Mouse (Mus musculus): ENCODE results near the gene Arsa.

Gene Arsa

DNA sequence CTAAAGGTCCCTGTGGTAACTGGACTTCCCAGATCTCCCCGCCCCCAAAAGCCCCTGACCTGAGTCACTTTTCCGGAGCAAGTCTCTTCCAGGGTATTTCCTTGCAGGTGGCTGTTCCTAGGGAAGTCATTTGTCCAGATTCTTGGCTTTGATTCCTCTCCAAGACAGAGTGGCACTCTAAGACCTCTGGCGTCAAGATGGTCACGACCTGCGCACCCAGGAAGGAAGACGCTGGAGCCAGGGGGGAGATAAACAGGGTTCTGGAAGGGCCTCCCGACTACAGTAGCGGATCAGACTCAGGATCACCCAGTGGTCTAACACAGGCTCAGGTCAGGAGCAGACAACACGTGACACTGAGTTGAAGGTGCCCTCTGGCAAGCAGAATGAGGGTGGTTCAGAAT lies at the start of gene Arsa:
Arsa (minus strand) TSS at position 335 of the 401 bp plus-strand sequence.
- no peak for DNase-seq (ENCODE audit: extremely low spot score, low read depth, low spot score)

DNA sequence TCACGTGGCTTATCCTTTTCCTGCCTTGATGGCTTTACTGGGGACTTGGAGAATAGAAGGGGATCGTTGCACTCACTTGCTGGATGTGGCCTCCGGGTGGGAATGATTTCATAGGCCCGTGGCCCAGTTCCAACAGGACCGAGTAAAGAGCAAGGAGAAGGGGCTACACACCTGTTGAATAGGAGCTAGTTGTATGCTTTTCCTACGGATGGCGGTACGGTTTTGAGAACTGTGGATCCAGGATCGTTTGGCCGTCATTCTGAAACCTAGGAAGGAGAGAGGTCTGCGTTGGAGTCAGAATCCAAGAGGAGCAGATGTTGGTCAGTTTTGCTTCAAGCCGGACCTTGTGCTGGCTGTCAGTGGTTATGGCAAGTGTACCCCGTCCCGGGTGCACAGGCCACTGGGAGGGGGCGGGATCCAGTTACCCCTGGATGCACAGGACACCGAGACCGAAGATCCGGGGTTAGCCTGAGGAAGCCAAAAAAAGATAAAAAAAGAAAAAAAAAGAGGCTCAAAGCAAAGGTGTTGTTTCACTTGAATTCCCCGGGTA lies 49.6 kb upstream of the Arsa start:
- no peak for DNase-seq (ENCODE audit: extremely low spot score, low read depth, low spot score)

DNA sequence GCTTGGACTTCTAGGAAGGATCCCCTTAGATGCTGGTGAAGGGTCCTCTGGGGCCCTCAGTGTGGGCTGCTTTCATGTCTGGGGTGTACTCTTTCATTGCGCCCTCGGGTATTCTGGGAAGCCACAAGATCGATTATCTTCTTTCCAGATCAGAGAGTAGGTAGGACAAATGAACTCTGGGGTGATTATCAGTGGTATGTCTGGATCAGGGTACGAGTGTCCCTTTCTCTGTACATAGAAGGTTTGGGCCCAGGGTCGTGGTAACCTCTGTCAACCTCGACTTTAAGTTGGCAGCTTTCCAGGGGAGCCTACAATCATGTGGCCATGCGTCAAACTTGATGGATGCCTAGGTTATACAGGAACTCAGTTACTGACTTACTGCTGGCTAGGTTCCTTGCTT lies 48.7 kb upstream of the Arsa start:
- DNase-seq (ENCODE audit: extremely low spot score, low read depth, low spot score), result no peak

DNA sequence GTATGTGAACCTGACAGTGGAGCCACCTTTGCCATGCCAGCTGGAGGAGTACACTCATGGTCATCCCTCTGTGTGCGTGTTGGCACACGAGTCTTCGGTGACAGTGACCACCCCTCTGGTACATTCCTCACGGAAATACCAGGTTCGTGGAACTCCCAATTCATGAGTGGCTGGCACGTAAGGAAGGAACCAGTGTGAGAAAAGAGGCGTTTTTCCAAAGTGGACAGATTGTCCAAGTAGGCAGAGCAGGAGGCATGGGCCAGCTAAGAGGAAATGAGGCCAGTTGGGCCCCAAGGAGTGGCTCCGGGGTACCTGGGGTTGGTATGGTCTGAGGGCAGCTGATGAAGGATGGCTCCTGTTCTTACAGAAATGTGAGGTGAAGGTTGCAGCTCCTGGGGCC lies 48.2 kb upstream of the Arsa start:
- no peak for DNase-seq (ENCODE audit: extremely low spot score, low read depth, low spot score)

DNA sequence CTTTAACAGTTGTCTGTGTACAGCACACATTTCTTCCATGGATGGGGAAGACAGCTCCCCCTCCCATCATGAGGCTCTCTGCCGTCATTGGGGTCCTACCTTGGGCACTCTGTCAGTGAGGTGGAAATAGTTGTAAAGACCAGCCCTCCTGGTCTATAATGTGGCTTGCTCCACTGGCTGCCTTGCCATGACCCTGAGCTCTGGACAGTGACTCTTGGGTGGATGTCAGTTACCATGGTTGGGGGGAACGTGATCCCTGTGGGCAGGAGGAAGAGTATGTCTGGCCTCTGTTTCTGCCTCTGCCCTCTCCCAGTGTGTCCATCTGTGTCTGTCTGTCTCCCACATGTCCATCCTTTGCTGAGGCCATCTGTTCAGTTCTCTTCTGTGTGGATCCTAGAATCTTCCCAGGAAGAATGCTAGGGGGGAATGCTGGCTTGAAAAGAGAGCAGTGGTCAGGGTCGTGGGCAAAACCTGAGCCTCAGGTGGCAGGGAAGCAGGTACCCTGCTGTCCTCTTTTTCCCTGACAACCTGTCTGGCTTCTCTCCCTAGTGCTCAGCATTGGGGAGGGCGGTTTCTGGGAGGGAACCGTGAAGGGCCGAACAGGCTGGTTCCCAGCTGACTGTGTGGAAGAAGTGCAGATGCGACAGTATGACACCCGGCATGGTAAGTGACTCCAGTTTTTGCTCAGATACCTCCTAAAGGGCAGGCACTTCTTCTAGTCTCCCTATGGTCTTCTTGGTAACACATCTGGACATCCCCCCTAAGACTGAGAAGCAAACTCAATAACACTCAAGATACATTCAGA lies 47.6 kb upstream of the Arsa start:
- DNase-seq (ENCODE audit: extremely low spot score, low read depth, low spot score), result no peak

DNA sequence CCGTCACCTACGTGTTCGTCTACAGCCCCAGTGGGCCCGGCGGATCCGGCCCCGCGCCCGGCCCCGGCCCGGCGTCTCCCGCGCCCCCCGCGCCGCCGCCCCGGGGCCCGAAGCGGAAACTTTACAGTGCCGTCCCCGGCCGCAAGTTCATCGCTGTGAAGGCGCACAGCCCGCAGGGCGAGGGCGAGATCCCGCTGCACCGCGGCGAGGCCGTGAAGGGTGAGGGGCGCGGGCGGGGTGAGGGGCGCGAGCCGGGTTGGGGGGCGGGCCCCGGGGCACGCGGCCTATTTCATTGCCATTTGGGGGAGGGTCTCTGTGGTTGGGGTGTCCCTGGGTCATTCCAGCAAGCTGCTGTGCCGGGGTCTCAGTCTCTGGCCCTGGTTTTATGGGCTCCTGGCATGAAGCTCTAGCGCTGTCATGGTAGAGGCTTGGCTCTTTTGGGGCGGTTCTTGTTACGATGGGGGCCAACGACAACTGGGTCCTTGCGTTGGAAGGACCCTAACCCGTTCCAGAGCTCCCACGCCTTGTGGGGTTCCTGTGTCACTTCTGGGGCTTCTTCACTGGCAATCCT lies 46.9 kb upstream of the Arsa start:
- DNase-seq (ENCODE audit: extremely low spot score, low read depth, low spot score), result no peak

DNA sequence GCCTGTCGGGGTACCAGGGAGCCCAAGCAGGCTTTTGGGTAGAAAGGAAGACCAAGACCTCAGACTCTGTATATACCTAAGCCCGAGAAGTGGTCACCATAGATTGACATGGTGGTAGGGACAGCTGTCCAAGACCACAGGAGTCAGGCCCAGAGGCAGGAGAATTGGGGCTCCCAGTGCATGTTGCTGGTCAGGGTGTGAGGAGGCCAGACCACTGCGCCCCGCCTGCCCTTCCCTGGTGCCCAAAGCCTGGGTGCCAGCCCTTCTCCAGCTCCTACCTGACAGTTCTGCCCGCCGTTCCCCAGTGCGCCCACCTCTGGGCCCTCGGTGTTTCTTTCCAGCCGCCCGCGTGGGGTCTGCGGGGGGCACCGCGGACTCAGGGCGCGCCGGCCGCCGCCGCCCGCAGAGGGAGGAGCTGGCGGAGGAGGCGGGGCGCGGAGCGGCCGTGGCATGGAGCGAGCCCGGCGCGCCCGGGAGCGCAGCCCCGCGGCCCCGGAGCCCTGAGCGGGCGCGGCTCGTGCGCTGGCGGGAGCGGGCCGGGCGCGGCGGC lies 46.1 kb upstream of the Arsa start:
- no peak for DNase-seq (ENCODE audit: extremely low spot score, low read depth, low spot score)

DNA sequence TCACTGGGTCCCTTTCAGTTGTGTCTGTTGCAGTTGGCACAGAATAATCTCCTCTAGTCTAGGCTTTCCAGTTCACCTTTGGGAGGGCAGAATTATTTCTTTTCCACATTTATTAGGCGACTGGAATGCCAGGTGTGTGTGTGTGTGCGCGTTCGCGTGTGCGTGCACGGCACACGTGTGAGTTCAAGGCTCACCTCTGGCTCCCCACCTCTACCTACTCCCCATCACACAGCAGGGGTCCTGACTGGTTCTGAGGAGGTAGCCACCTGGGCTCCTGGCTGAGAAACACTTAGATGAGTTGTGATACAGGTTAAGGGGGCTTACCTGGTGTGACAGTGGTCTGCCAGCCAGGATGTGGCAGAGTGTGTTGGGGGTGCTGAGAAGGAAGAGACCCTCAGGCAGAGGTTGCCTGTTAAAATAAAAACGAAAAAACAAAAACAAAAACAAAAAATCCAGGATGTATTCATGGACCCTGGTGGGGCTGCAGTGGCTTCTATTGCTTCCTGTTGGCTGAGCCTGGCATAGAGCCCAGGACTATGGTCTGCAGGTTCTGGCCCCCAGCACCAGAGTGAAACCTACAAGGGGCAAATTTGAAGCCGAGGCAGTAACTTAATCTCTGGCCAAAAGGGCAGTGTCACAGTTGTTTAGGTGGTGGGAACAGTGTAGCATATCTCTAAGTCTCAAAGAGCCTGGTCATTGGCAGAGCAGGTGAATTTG lies 45.5 kb upstream of the Arsa start:
- no peak for DNase-seq (ENCODE audit: extremely low spot score, low read depth, low spot score)

DNA sequence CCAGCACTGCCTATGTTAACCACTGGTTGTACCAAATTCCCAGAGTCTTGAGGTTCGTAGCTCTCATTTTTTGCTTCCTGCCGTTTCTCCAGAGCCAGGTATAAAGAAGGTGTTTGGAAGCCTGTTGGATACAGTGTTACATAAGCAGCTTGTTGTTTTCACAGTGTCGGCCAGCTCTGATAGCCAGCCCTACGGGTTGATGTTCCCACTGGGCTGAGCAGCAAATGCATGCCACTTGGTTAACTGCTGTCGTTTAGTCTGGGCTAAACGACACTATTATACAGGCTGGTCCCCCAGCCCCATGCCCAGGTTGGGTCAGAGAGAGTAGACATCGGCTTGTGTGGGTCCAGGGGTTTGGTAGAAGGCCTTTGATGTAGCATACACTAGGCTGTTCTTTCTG lies 44.7 kb upstream of the Arsa start:
- no peak for DNase-seq (ENCODE audit: extremely low spot score, low read depth, low spot score)

DNA sequence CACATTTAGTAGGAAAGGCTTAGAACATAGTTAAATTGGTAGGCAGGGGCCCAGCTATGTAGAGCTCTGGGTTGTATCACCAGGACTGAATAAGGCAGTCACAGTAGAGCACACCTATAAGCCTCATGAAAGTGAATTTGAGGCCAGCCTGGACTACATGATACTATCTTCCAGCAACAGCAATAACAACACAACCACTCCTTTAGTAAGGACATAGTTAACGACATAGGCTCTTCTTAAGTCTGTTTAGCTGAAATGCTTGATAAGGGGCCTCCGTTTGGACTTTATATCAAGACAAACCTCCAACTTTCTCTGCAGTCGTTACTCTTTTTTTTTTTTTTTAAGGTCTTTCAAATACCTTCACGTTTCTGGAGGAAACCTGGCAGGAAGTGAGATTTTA lies 35.5 kb upstream of the Arsa start:
- DNase-seq (ENCODE audit: extremely low spot score, low read depth, low spot score), result no peak

DNA sequence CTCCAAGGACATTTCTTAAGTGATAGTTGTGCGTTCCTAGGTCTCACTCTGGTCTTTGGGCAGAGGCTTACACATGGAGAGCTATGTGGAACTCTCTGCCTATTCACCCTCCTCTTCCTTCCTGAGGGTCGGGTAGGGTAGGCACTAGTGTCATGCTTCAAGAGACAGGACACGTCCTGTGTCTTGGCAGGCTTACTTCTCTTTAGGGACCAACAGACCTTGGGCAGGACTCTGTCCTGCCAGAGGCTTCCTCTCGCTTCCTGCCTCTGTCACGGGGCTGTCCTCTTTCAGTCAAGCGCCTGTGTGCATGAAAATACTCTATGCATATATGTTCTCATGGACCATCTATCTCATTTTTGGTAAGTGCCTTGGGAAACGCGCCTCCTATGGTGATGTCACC lies 30.5 kb upstream of the Arsa start:
- no peak for DNase-seq (ENCODE audit: extremely low spot score, low read depth, low spot score)

DNA sequence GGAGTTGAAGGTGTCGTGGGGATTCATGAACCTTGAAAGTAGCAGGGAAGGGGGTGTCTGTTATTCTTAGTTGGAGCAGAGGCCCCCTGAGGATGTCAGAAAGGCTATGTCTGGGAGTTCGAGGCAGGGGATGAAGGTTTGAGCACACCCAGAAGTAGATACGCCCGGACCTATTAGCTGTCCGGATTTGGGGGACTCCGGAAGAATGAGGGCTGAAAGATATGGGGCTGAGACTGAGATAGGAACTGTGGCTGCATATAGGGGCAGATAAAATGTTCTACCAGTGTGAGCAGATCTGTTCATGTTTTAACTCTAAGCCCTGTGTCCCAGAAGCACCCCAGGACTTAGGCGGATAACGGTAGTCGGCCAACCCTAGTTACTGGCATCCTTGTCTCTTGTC lies 27.6 kb upstream of the Arsa start:
- DNase-seq (ENCODE audit: extremely low spot score, low read depth, low spot score), result no peak

DNA sequence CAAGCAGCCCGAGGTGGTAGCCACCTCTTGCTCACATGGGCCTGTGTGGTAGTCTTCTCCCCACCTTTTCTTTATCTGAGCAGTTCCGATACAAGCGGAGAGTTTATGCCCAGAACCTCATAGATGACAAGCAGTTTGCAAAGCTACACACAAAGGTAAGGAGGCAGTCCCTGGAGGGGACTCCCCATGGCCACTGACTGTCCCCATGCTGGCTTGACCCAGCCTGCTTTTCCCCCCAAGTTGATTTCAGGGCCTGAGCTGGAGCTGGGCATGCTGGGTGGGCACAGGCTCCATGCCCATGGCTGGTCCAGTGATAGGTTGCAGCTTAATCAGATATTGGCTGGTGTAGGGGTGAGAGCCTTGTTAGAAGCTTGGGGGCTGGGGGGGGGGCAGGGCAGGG lies 24.1 kb upstream of the Arsa start:
- DNase-seq (ENCODE audit: extremely low spot score, low read depth, low spot score), result no peak

DNA sequence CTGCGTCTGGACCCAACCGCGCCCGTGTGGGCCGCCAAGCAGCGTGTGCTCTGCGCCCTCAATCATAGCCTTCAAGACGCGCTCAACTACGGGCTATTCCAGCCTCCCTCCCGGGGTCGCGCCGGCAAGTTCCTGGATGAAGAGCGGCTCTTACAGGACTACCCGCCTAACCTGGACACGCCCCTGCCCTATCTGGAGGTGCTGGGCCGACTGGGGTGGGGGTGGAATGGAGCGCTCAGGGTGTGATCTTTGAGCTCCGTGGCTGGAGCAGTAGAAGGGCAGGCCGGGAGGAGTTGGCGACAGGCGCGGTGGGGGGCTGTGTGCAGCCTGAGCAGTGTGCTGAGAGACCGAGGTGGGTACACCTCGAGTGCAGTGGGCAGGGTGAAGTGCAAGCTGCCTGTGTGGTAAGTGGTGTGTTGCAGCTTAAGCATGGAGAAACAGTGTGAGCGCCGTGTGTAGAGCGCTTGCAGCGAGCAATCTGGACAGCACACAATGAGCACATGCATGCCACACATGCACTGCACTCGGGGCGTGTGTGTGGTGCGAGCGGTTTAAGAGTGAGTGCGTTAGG lies 23.1 kb upstream of the Arsa start:
- DNase-seq (ENCODE audit: extremely low spot score, low read depth, low spot score), result no peak

DNA sequence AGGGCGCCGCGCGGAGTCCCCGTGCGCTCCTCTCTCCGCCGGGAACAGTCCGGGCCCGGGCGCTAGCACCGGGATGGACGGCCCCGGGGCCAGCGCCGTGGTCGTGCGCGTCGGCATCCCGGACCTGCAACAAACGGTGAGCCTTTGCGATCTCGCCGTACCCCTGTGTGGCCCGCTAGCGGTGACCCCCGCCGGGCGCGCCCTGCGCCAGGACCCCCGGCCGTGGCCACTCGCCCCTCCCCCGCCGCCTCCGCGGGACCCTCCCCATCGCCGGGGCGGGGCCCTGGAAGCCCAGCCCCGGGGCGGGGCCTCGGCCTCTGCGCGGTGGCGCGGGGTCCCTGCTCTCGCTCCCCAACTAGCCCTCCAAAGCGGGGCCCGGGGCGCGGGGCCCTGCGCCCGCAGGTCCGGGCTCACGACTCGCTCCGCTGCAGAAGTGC lies 22.6 kb upstream of the Arsa start:
- no peak for DNase-seq (ENCODE audit: extremely low spot score, low read depth, low spot score)

DNA sequence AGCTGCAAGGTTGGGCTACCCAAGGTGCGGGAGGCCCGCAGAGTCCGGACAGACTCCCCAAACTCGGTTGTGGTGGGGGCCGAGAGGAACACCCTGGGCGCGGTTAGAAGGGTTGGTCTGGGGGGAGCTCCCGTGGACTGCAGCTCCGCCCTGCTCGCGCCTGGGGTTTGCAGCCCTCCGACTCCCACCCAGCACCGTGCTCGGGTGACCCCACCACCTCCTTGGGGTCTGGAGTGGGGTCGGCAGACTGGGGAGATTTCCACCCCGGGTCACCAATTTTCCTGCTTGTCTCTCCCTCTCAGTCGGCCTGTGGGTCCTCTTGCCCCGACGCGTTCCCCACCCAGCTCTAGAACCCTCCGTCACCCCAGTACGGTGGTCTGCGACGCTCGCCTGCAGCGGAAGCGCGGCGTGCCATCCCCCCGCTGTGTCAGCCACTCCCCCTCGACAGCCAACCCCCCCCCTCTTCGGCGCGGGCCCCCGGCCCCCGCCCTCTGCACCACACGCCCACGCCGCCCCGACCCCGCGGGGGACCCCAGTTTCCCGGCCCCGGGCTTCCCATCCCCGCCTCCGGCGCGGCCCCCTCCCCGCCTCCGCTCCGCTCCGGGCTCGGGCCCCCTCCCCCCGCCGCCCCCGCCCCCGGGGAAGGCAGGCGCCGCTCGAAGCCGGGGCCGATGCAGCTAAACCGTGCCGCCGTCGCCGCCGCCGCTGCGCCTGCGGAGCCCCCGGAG lies 21.9 kb upstream of the Arsa start, which contains the start of gene Shank3:
Shank3 (plus strand) TSS at position 663 of the 728 bp plus-strand sequence.
- DNase-seq (ENCODE audit: extremely low spot score, low read depth, low spot score), result no peak

DNA sequence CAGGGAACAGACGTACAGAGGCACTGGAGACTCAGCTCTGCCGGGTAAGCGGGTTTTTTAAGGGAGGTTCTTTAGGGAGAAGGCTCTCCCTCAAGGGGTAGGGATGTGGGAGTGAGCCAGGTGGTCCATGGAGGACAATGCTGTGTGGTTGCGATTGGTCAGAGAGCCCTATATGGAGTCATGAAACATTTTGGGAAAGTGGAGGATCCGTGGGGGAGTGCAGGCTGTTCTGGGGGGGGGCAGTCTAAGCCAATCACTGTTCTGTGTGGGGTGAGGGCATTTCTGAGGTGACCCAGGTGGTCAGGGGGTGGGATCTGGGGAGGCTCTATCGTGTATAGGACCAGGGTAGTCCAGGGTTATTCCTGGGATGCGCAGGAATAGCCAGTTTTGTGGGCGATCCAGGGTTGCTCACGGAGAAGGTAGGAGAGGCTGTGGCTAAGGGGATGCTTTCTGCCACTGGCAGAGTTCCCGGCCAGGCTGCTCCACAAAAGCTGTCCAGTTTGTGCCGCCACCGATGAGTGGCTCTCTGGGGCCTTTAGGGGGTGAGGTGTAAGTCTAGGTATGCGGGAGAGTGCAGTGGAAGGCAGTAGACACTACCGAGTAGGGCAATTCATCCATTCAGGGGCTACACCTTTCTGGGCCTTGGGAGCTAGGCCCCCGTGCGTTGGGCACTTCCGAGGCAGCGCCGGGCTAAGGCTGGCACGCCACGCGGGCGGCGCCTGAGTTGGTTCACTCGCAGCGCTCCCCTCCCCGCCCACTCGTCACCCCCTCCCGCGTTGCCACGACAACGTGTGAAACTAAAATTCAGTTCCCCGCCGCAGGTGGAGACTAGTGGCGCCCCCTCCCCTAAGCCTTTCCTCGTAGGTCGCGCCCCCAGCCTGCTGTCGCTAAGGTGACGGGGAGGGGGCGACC lies 21.1 kb upstream of the Arsa start:
- no peak for DNase-seq (ENCODE audit: extremely low spot score, low read depth, low spot score)

DNA sequence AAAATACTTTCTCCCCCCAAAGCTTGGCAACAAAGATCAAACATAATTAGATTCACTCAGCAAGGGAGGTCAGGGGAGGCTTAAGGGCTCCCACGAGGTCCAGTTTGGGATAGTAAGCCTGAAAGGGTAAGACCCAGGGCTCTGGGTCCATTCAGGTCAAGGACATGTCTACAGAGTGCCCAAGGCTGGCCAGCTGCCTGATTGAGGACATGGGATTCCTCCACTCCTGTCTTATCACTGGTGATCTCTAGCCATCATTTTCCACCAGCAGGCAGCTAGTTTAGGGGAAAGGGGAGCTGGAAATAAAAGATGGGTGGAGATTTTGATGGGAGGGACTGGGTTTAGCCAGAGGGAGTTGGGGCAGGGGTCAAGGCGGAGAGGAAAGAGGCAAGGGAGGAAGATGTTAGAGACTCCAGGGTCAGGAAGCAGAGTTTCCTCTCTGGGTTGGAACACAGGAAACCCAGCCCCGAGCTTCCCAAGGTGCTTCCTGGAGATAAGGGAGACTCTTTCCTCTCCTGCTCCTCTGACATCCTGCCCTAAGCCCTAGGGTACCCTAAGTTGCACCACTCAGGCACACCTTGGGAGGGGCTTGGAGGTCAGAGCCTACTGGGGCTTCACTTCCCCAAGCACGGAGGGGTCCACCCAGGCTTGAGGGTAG lies 20.3 kb upstream of the Arsa start:
- no peak for DNase-seq (ENCODE audit: extremely low spot score, low read depth, low spot score)

DNA sequence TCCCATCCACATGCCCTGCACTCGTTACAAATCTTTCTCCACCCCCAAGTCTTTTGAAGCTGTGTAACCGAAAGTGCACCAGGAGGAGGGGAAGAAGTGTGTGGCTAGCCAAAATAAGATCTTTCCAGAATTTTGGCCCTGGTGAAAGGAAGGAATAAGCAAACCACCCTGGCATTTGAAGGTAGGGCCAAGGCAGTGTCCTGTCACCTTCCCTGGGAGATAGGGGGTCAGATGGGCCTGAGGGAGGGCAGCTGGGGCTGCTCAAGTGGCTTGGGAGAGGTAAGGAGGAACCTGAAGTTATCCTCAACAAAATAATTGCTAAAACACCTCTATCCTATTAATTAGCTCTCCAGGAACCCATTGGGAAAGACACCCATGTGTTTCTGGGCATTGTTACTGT lies 19.6 kb upstream of the Arsa start:
- no peak for DNase-seq (ENCODE audit: extremely low spot score, low read depth, low spot score)

Data from hindlimb bud, embryonic 11.5 days (tissue).